Mouse (Mus musculus): ENCODE data around the gene Pls1. TPM values are rescaled to one million over a fixed set of nuclear protein-coding genes. Genes with fewer than 3 reads are reported as not detected.
A peak's percentile ranks its signal among the peaks of the same experiment; 100 is the strongest.

Gene Pls1
- polyA plus RNA-seq, 1 experiment, result 0.61 TPM

- TF ChIP-seq POLR2A (IDR thresholded peaks at IDR 0.05; ENCODE audit: low read depth, low read length), result no peak
- TF ChIP-seq CTCF (IDR thresholded peaks at IDR 0.05; ENCODE audit: borderline replicate concordance, insufficient read depth, low read length), result no peak
- no peak overlapping the region for H3K27ac ChIP-seq (ENCODE audit: insufficient read depth, low read length)
- H3K4me1 ChIP-seq (ENCODE audit: control insufficient read depth, insufficient read depth, low read length), result no peaks in the 10 kb centered on the region
- no peak overlapping the region for H3K4me3 ChIP-seq (ENCODE audit: insufficient read depth, low read length)
Measured at GRCm38 (mm10) chr9:95783646-95784293, 61.3 kb downstream of the Pls1 start.

- TF ChIP-seq CTCF (IDR thresholded peaks at IDR 0.05; ENCODE audit: borderline replicate concordance, insufficient read depth, low read length) (no peak), POLR2A (IDR thresholded peaks at IDR 0.05; ENCODE audit: low read depth, low read length) (no peak)
- Histone ChIP-seq H3K4me3 (ENCODE audit: insufficient read depth, low read length) (no peak overlapping the region), H3K27ac (ENCODE audit: insufficient read depth, low read length) (no peak overlapping the region), H3K4me1 (ENCODE audit: control insufficient read depth, insufficient read depth, low read length) (no peaks in the 10 kb centered on the region)
Measured at GRCm38 (mm10) chr9:95771671-95772070, 73.4 kb downstream of the Pls1 start.

DNA sequence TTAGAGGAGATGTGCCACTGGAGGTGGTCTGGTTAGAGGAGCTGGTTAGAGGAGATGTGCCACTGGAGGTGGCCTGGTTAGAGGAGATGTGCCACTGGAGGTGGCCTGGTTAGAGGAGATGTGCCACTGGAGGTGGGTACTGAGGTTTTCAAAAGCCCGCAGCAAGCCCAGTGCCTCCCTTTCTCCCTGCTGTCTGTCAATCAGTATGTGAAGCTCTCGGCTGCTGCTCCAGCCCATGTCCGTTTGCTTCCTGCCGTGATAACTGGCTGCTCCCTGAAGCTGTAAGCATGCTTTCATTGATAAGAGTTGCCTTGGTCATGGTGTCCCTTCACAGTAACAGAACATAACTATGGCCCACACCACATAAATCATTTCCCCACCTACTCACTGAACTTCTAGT is 81.9 kb downstream of the Pls1 start:
- TF ChIP-seq CTCF (IDR thresholded peaks at IDR 0.05; ENCODE audit: borderline replicate concordance, insufficient read depth, low read length), result no peak
- TF ChIP-seq POLR2A (IDR thresholded peaks at IDR 0.05; ENCODE audit: low read depth, low read length), result no peak
- Histone ChIP-seq H3K27ac (ENCODE audit: insufficient read depth, low read length) (no peak overlapping the region), H3K4me3 (ENCODE audit: insufficient read depth, low read length) (no peak overlapping the region), H3K4me1 (ENCODE audit: control insufficient read depth, insufficient read depth, low read length) (no peaks in the 10 kb centered on the region)

DNA sequence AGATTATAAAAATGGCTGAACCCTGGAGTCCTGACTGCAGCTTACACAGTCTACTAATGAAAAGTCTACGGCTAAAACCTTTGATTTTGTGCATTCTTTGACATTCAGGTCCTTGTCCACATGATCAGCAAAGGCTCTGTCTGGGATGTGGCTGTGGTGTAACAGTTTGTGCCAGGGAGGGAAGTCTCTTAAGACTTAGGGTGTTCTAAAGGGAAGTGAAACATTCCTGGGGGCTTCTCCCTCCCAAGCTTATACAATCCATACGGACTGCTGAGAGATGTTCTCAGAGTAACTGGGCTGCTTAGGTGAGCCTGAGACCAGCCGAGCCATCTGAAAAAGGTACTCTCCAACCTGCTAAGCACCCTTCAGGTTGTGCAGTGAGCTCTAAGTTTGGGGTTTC is 82.9 kb downstream of the Pls1 start:
- Histone ChIP-seq H3K4me3 (ENCODE audit: insufficient read depth, low read length) (no peak overlapping the region), H3K27ac (ENCODE audit: insufficient read depth, low read length) (no peak overlapping the region), H3K4me1 (ENCODE audit: control insufficient read depth, insufficient read depth, low read length) (no peaks in the 10 kb centered on the region)
- TF ChIP-seq POLR2A (IDR thresholded peaks at IDR 0.05; ENCODE audit: low read depth, low read length) (no peak), CTCF (IDR thresholded peaks at IDR 0.05; ENCODE audit: borderline replicate concordance, insufficient read depth, low read length) (no peak)

GRCm38 (mm10) chr9:95761381-95761780 is 83.7 kb downstream of the Pls1 start:
- Histone ChIP-seq H3K27ac (ENCODE audit: insufficient read depth, low read length) (no peak overlapping the region), H3K4me3 (ENCODE audit: insufficient read depth, low read length) (no peak overlapping the region), H3K4me1 (ENCODE audit: control insufficient read depth, insufficient read depth, low read length) (no peaks in the 10 kb centered on the region)
- TF ChIP-seq CTCF (IDR thresholded peaks at IDR 0.05; ENCODE audit: borderline replicate concordance, insufficient read depth, low read length) (no peak), POLR2A (IDR thresholded peaks at IDR 0.05; ENCODE audit: low read depth, low read length) (no peak)

DNA sequence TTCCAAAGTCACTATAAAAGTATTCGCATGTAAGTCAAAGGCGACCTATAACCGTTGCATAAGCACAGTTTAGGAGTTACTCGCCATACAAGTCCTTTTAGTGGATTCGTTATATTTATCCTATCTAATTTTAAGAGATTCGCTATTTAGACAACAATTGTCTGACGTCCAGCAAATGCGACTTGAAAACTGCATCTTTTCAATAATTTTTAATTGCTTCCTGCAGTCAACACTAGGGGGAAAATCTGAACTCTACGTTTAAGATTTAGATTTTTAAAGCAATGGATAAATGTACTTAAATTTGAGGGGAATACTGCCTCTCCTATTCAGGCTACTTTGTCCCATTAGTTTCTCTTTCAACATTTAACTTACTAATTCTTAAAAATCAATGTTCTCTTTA is 94.4 kb downstream of the Pls1 start:
- no peak overlapping the region for H3K27ac ChIP-seq (ENCODE audit: insufficient read depth, low read length)
- TF ChIP-seq POLR2A (IDR thresholded peaks at IDR 0.05; ENCODE audit: low read depth, low read length) (no peak), CTCF (IDR thresholded peaks at IDR 0.05; ENCODE audit: borderline replicate concordance, insufficient read depth, low read length) (no peak)
- no peaks in the 10 kb centered on the region for H3K4me1 ChIP-seq (ENCODE audit: control insufficient read depth, insufficient read depth, low read length)
- no peak overlapping the region for H3K4me3 ChIP-seq (ENCODE audit: insufficient read depth, low read length)

GRCm38 (mm10) chr9:95750037-95750511 is 95.0 kb downstream of the Pls1 start, which contains the start of gene Trpc1:
Trpc1 (minus strand) TSS chr9:95750375.
- peak within 1 kb of the TSS; percentile 51 for H3K4me3 ChIP-seq (ENCODE audit: insufficient read depth, low read length)
- no peak within 1 kb of the TSS for H3K27ac ChIP-seq (ENCODE audit: insufficient read depth, low read length)
- TF ChIP-seq CTCF (IDR thresholded peaks at IDR 0.05; ENCODE audit: borderline replicate concordance, insufficient read depth, low read length) (no peak), POLR2A (IDR thresholded peaks at IDR 0.05; ENCODE audit: low read depth, low read length) (peak; percentile 84)
- H3K4me1 ChIP-seq (ENCODE audit: control insufficient read depth, insufficient read depth, low read length), result no peaks in the 10 kb centered on the region

DNA sequence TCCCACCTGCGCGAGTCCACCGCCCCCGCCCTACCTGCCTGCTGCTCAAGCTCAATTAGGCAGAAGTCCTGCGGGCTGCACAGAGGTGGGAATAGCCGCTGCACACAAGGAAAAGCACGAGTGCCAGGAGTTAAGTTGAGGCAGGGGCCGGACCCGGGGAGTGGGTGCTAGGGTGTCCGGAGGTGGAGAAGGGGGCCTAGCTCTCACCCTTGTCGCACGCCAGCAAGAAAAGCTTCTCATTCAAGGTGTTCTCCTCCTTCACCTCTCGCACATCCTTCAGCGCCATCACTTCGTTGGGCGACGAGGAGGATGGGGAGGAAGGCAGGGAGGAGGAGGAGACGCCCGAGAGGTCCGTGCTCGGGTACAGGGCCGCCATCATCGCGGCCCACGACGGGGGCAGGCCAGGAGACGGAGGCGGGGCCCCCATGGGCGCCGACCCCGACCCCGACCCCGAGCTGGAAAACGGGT is 95.6 kb downstream of the Pls1 start:
- H3K27ac ChIP-seq (ENCODE audit: insufficient read depth, low read length), result no peak overlapping the region

GRCm38 (mm10) chr9:95747298-95747697 is 97.8 kb downstream of the Pls1 start:
- TF ChIP-seq POLR2A (IDR thresholded peaks at IDR 0.05; ENCODE audit: low read depth, low read length), result no peak
- no peak for TF ChIP-seq CTCF (IDR thresholded peaks at IDR 0.05; ENCODE audit: borderline replicate concordance, insufficient read depth, low read length)
- H3K4me1 ChIP-seq (ENCODE audit: control insufficient read depth, insufficient read depth, low read length), result no peaks in the 10 kb centered on the region
- H3K4me3 ChIP-seq (ENCODE audit: insufficient read depth, low read length), result no peak overlapping the region
- no peak overlapping the region for H3K27ac ChIP-seq (ENCODE audit: insufficient read depth, low read length)

More for the DNA sequence above, 95.6 kb downstream of the Pls1 start:
- Histone ChIP-seq H3K4me3 (ENCODE audit: insufficient read depth, low read length) (peak overlapping the region; percentile 51), H3K4me1 (ENCODE audit: control insufficient read depth, insufficient read depth, low read length) (no peaks in the 10 kb centered on the region)
- TF ChIP-seq POLR2A (IDR thresholded peaks at IDR 0.05; ENCODE audit: low read depth, low read length) (no peak), CTCF (IDR thresholded peaks at IDR 0.05; ENCODE audit: borderline replicate concordance, insufficient read depth, low read length) (no peak)

DNA sequence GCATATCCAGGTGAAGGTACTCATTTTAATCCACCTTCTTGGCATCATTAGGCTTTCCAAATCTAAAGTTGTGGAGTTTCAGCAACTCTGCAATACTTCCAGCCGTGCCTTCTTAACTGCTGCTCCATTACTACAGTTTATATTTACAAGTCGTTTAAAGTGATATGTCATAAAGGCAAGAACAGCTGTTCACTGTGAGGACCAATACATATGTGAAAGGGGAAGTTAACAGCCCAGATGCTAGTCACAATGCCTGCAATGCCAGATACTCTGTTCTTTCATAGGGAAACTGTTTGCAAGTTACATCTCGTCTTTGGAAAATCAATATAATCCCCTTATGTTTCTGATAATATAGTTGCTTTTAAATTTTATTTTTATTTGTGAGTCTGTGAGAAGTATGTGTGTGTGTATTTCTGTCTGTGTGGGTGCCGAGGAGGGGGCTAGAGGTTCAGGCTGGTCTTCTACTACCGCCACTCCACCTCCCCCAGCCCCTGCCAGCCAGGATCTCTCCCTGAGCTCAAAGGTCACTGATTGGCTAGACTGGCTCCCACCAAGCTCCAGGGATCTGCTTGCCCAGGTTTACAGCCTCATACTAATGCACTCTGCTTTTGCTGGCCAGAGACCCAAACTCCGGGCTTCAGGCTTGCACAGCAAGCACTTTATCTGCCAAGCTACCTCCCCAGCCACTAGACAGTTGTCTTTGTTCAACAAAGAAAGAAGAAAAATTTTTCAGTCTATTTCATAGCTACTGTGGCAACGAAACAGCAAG is 100.1 kb downstream of the Pls1 start:
- no peak for TF ChIP-seq POLR2A (IDR thresholded peaks at IDR 0.05; ENCODE audit: low read depth, low read length)
- TF ChIP-seq CTCF (IDR thresholded peaks at IDR 0.05; ENCODE audit: borderline replicate concordance, insufficient read depth, low read length), result no peak
- H3K4me1 ChIP-seq (ENCODE audit: control insufficient read depth, insufficient read depth, low read length), result no peaks in the 10 kb centered on the region
- H3K27ac ChIP-seq (ENCODE audit: insufficient read depth, low read length), result no peak overlapping the region
- no peak overlapping the region for H3K4me3 ChIP-seq (ENCODE audit: insufficient read depth, low read length)

Data from embryonic fibroblast, embryonic 13.5 days (primary cell).